Mouse (Mus musculus) G1E (cell line): ENCODE data around the gene Vat1. TPM values are rescaled to one million over a fixed set of nuclear protein-coding genes. Genes with fewer than 3 reads are reported as not detected.
"Not testable (repeated sequence)": the region's sequence is repeated elsewhere in the genome, so short reads cannot be mapped to it uniquely, and the experiment has no call there.

Experiments used
- ATAC-seq: 2 replicates; pipeline ENCODE4 v1.8.0; 2016; ENCODE audit warnings: mild to moderate bottlenecking; ENCODE audit not compliant: insufficient number of reproducible peaks, poor library complexity, low FRiP score, severe bottlenecking; ENCODE audit errors: extremely low read depth
- DNase-seq: peaks from one replicate; pipeline ENCODE4 v3.0.0; 2012; ENCODE audit warnings: low spot score
- H3K27me3 ChIP-seq: 2 replicates; pipeline ENCODE4 v1.6.1; 2012; ENCODE audit warnings: mild to moderate bottlenecking, low read length, inconsistent platforms; ENCODE audit not compliant: insufficient read depth
- H3K36me3 ChIP-seq: replicated peaks from 2 replicates; pipeline ENCODE3; 2012; ENCODE audit warnings: mild to moderate bottlenecking, inconsistent platforms
- H3K4me1 ChIP-seq: 2 replicates; pipeline ENCODE4 v1.6.1; 2012; ENCODE audit warnings: low read depth, low read length, inconsistent platforms, mixed read lengths; ENCODE audit not compliant: insufficient read depth
- H3K4me3 ChIP-seq: 2 replicates; pipeline ENCODE4 v1.5.1; 2012; ENCODE audit warnings: low read depth, mild to moderate bottlenecking, inconsistent platforms, low read length, moderate library complexity, mixed read lengths
- H3K9me3 ChIP-seq: replicated peaks from 2 replicates; pipeline ENCODE4 v1.6.1; 2012; ENCODE audit warnings: inconsistent platforms
- CTCF ChIP-seq: IDR thresholded peaks from 2 replicates; pipeline ENCODE4 v1.5.1; 2012; ENCODE audit warnings: low read depth, low read length, inconsistent platforms, mixed read lengths
- GATA1 ChIP-seq: IDR thresholded peaks from 2 replicates; pipeline ENCODE4 v1.6.1; 2012; ENCODE audit warnings: borderline replicate concordance, low read length, inconsistent platforms, mixed read lengths
- GATA2 ChIP-seq: IDR thresholded peaks from 2 replicates; pipeline ENCODE4 v1.6.1; 2012; ENCODE audit warnings: low read depth, low read length, inconsistent platforms, borderline replicate concordance
- POLR2AphosphoS5 ChIP-seq: IDR thresholded peaks from 2 replicates; pipeline ENCODE4 v1.6.1; 2012; ENCODE audit warnings: low read depth, low read length, inconsistent platforms; ENCODE audit not compliant: insufficient replicate concordance
- TAL1 ChIP-seq: conservative IDR thresholded peaks from 2 replicates; pipeline ENCODE4 v1.6.1; 2012; ENCODE audit warnings: low read depth, low read length, inconsistent platforms, mixed read lengths
- polyA plus RNA-seq: library from polyadenylated mRNA; stranded (reverse); fragments of >175 nt; gene quantifications from 2 replicates; pipeline ENCODE4 v1.2.3, GENCODE M21; 2012
- total RNA-seq, 2 experiments: library from RNA; stranded (forward) in 1 of 2; stranded (reverse) in 1 of 2; fragments of 200-1000 nt in 1 of 2; fragments of >200 nt in 1 of 2; fragmentation: Nextera tagmentation in 1 of 2; gene quantifications; 2 replicates each; pipeline ENCODE4 v1.2.3; 2014 to 2017

Gene Vat1
- total and polyA plus RNA-seq, 3 experiments = 103 to 384 (median 238) TPM

DNA sequence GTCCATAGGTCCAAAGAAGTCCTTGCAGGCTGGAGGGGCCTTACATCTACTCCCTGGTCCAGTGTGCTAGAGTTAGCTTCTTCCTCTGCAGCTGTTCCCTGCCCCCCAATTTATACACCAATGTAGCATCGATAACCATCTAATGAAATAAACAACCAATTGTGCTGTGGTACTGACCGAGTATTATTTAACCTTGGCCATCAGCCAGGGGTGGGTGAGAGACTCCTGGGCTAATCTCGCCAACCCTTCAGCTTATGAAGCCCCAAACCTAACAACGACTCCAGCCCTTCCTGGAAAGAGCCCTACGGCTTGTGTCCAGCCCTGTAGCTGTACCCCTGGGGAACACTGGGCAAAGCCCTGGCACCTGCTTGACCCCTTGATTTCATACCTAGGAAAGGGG lies 8.3 kb upstream of the Vat1 start:
- no peak overlapping the region for H3K4me3 ChIP-seq
- H3K9me3 ChIP-seq = no peaks in the 10 kb centered on the region
- ATAC-seq = no peak
- no peak for DNase-seq
- H3K4me1 ChIP-seq = peaks cover 57% of the 10 kb centered on the region
- peaks cover 7% of the 10 kb centered on the region; the same call in 1 of the 2 replicates for H3K27me3 ChIP-seq
- TF ChIP-seq TAL1 = no peak
- no peak for TF ChIP-seq CTCF
- no peak for TF ChIP-seq GATA2
- no peak for TF ChIP-seq GATA1
- TF ChIP-seq POLR2AphosphoS5 = no peak
- peaks cover 29% of the 10 kb centered on the region for H3K36me3 ChIP-seq

DNA sequence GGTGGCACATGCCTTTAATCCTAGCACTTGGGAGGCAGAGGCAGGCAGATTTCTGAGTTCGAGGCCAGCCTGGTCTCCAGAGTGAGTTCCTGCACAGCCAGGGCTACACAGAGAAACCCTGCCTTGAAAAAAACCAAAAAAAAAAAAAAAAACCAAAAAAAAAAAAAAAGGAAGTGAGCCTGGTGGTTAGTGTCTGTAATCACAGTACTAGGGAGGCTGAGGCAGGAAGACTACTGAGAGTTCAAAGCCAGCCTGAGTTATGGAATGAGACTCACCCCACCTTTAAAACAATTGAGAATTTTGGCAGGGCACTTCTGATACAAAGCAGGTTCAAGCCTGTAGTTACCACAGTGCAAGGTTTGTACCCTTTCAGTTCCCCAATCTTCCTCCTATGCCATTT lies 7.7 kb upstream of the Vat1 start:
- H3K4me1 ChIP-seq = peaks cover 55% of the 10 kb centered on the region
- peaks cover 29% of the 10 kb centered on the region for H3K36me3 ChIP-seq
- not testable (repeated sequence) for H3K9me3 ChIP-seq, DNase-seq, ATAC-seq, H3K4me3 ChIP-seq, H3K27me3 ChIP-seq

DNA sequence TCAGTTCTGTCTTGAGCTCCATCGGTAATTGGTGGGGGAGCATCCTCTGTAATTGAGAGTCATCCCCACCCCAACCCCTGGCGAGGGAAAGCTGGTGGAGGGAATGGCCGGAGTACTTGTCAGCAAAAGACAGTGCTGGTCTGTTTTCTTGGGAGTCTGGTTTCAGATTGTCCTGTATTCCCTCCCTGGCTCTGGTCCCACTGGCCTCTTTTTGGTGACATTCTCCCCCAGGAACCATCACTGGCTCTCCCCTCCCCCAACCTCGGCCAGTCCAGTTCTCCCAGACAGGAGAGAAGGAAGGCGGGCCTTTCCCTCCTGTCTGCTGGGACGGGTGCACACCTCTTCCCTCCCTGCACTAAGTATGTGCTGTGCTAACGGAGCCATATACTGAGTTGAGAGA lies 6.3 kb upstream of the Vat1 start:
- no peak for DNase-seq
- no peak for ATAC-seq
- H3K4me3 ChIP-seq = no peak overlapping the region
- TF ChIP-seq CTCF = no peak
- TF ChIP-seq POLR2AphosphoS5 = no peak
- TF ChIP-seq GATA2 = no peak
- TF ChIP-seq TAL1 = no peak
- no peak for TF ChIP-seq GATA1
- H3K9me3 ChIP-seq = no peaks in the 10 kb centered on the region
- peaks cover 3% of the 10 kb centered on the region; the same call in 1 of the 2 replicates for H3K27me3 ChIP-seq
- peaks cover 54% of the 10 kb centered on the region for H3K4me1 ChIP-seq
- peaks cover 29% of the 10 kb centered on the region for H3K36me3 ChIP-seq

DNA sequence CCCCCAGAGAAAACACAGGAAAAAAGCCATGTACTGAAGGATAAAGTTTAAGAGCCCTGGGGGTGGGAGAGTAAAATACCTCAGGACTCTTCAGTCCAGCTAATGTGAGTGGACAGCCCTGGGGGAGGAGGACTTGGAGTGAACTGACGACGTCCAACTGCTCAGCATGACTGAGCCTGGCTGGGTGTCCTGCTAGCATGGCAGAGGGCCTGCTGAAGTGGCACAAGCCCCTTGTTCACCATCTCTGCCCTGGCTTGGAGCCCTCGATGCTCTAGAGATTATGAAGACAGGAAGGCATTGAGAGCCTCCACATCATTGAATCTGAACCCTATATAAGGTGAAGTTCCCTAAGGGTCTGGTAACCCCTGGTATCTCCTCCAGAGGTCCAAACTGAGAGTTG lies 5.9 kb upstream of the Vat1 start:
- Histone ChIP-seq H3K4me1 (peaks cover 55% of the 10 kb centered on the region), H3K4me3 (no peak overlapping the region), H3K9me3 (no peaks in the 10 kb centered on the region), H3K36me3 (peaks cover 29% of the 10 kb centered on the region), H3K27me3 (peaks cover 3% of the 10 kb centered on the region; the same call in 1 of the 2 replicates)
- TF ChIP-seq POLR2AphosphoS5 = no peak
- TF ChIP-seq CTCF = no peak
- TF ChIP-seq GATA2 = no peak
- no peak for TF ChIP-seq GATA1
- TF ChIP-seq TAL1 = no peak
- DNase-seq (no peak), ATAC-seq (no peak)

DNA sequence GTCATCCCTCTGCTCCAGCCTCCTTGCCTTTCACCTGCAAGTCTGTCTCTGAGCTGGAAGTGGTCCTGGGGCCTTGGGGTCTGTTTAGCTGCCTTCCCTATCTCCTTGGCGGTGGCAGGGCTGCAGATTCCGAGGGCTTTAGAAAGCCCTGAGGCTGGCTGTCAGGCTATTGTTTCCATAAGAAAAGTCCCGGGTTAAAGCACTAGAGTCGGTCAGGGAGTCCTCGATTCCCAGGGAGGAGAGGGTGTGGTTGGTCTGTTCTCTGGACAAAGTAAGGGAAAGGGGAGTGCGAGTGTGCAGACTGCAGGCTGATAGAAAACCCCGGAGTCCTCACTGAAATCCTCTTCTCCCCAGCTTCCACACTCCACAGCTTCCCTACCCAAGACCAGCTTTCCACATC lies 4.2 kb upstream of the Vat1 start:
- ATAC-seq (no peak), DNase-seq (no peak)
- peaks cover 29% of the 10 kb centered on the region for H3K36me3 ChIP-seq
- no peak overlapping the region for H3K4me3 ChIP-seq
- no peak for TF ChIP-seq CTCF
- TF ChIP-seq POLR2AphosphoS5 = no peak
- TF ChIP-seq GATA1 = no peak
- no peak for TF ChIP-seq GATA2
- no peak for TF ChIP-seq TAL1
- H3K4me1 ChIP-seq = peaks cover 67% of the 10 kb centered on the region
- no peaks in the 10 kb centered on the region for H3K9me3 ChIP-seq
- H3K27me3 ChIP-seq = peaks cover 3% of the 10 kb centered on the region; the same call in 1 of the 2 replicates

DNA sequence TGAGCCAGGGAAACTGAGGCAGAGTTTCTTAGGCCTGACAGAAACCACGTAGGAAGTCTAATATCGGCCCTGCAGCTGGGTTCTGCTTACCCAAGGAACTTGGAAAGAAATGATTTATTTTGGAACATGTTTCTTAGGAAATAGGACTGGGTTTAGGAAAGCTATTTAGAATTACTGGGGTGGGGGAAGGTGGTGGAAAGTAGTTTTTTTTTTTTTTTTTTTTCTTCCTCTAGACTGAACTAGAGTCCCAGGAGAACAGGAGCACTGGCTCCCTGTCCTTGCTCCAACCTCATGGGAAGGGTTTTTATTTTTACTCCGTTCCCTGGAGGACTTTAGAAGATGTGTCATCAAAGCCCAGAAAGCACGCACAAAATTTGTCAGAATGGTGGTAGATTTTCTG lies 3.1 kb upstream of the Vat1 start:
- no peak for DNase-seq
- Histone ChIP-seq H3K9me3 (no peaks in the 10 kb centered on the region), H3K4me3 (peak overlapping the region; percentile 84; the same call in 1 of the 2 replicates), H3K4me1 (peaks cover 74% of the 10 kb centered on the region), H3K27me3 (peaks cover 3% of the 10 kb centered on the region; the same call in 1 of the 2 replicates), H3K36me3 (peaks cover 31% of the 10 kb centered on the region)
- no peak for ATAC-seq
- no peak for TF ChIP-seq CTCF
- no peak for TF ChIP-seq GATA2

DNA sequence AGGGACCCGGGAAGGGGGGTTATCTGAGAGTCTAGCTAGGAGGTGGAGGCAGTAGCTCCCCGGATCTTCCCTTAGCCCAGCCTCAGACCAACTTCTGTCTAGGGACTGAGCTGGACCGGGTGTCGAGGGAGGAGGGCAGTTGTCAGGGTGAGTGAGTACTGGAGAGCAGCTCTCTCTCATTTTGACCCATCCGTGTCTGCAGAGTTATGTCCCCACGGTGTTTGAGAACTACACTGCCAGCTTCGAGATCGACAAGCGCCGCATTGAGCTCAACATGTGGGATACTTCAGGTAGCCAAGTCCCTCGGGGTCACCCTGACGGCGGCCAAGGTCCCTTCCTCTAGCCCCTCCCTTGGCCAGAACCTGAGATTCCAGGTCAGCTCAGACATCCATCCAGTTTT lies 2.7 kb upstream of the Vat1 start:
- Histone ChIP-seq H3K27me3 (peaks cover 3% of the 10 kb centered on the region; the same call in 1 of the 2 replicates), H3K4me3 (peak overlapping the region; percentile 84), H3K4me1 (peaks cover 76% of the 10 kb centered on the region), H3K36me3 (peaks cover 34% of the 10 kb centered on the region), H3K9me3 (no peaks in the 10 kb centered on the region)
- TF ChIP-seq CTCF (no peak), GATA2 (no peak)
- no peak for ATAC-seq
- no peak for DNase-seq
